ENCODE assay signal across 19 mouse cellular contexts in genomic region chr8:113688543-113688915, GRCm38 (mm10). TPM values are rescaled to one million over a fixed set of nuclear protein-coding genes. Genes with fewer than 3 reads are reported as not detected.
"Had no signal": no experiment of that assay in that cellular context is flagged by ENCODE, and none has a peak within 500 bp of the region (broad histone marks: within the 10 kb centered on the region; RNA-seq: fewer than 3 reads in every experiment).

No protein-coding gene starts in this region.

- ATAC-seq: inflammation-experienced regulatory T-cells, adult 6 months; intestine, embryonic 16.5 days; liver, embryonic 12.5 days; midbrain, embryonic 15.5 days had no signal

- DNase-seq: retina, postnatal 1 day; right cerebral cortex, postnatal 25 days; spleen, adult 18-20 months; thymus, postnatal 25 days had no signal

- H3K4me3 ChIP-seq: limb, embryonic 12.5 days; limb, embryonic 15.5 days; liver, embryonic 12.5 days; liver, embryonic 15.5 days; midbrain, embryonic 12.5 days; midbrain, embryonic 15.5 days; myocyte; neural tube, embryonic 13.5 days; stomach, embryonic 15.5 days had no signal

- H3K36me3 ChIP-seq: limb, embryonic 12.5 days; limb, embryonic 15.5 days; liver, embryonic 12.5 days; liver, embryonic 15.5 days; midbrain, embryonic 12.5 days; midbrain, embryonic 15.5 days; neural tube, embryonic 13.5 days; stomach, embryonic 15.5 days had no signal

- H3K27me3 ChIP-seq: liver, embryonic 12.5 days; liver, embryonic 15.5 days; midbrain, embryonic 12.5 days; midbrain, embryonic 15.5 days; neural tube, embryonic 13.5 days; stomach, embryonic 15.5 days had no signal

- H3K27ac ChIP-seq: limb, embryonic 12.5 days; limb, embryonic 15.5 days; liver, embryonic 12.5 days; liver, embryonic 15.5 days; midbrain, embryonic 12.5 days; midbrain, embryonic 15.5 days; neural tube, embryonic 13.5 days; stomach, embryonic 15.5 days had no signal

- H3K4me1 ChIP-seq: liver, embryonic 12.5 days; liver, embryonic 15.5 days; midbrain, embryonic 12.5 days; stomach, embryonic 15.5 days had no signal

- H3K4me2 ChIP-seq: limb, embryonic 12.5 days; limb, embryonic 15.5 days; liver, embryonic 12.5 days; liver, embryonic 15.5 days; midbrain, embryonic 12.5 days; midbrain, embryonic 15.5 days; stomach, embryonic 15.5 days had no signal

- H3K9me3 ChIP-seq: limb, embryonic 12.5 days; limb, embryonic 15.5 days; liver, embryonic 12.5 days; liver, embryonic 15.5 days; midbrain, embryonic 12.5 days; midbrain, embryonic 15.5 days; neural tube, embryonic 13.5 days; stomach, embryonic 15.5 days had no signal

- H3K9ac ChIP-seq: limb, embryonic 12.5 days; limb, embryonic 15.5 days; liver, embryonic 12.5 days; liver, embryonic 15.5 days; midbrain, embryonic 12.5 days; midbrain, embryonic 15.5 days; neural tube, embryonic 13.5 days; stomach, embryonic 15.5 days had no signal

RNA-seq across cellular contexts. Expression of gene Syce1l, which starts 45.5 kb away (rescaled TPM):
- total RNA-seq: left cerebral cortex, postnatal 14 days; monocyte, adult 5-6 weeks; neutrophil, adult 5-6 weeks had no signal
- polyA plus RNA-seq: inflammation-experienced regulatory T-cells, adult 6 months; intestine, embryonic 16.5 days; kidney, embryonic 14.5 days; limb, embryonic 12.5 days; limb, embryonic 15.5 days; liver, embryonic 12.5 days; liver, embryonic 15.5 days; midbrain, embryonic 12.5 days; midbrain, embryonic 15.5 days; myocyte; neural tube, embryonic 13.5 days; stomach, embryonic 15.5 days had no signal
